Mouse (Mus musculus): Measurements from ENCODE around the gene Pcyt2. TPM values are rescaled to one million over a fixed set of nuclear protein-coding genes. Genes with fewer than 3 reads are reported as not detected.

Gene Pcyt2
- total and polyA plus RNA-seq, 2 experiments from 2014 or later: 125 to 142 TPM

DNA sequence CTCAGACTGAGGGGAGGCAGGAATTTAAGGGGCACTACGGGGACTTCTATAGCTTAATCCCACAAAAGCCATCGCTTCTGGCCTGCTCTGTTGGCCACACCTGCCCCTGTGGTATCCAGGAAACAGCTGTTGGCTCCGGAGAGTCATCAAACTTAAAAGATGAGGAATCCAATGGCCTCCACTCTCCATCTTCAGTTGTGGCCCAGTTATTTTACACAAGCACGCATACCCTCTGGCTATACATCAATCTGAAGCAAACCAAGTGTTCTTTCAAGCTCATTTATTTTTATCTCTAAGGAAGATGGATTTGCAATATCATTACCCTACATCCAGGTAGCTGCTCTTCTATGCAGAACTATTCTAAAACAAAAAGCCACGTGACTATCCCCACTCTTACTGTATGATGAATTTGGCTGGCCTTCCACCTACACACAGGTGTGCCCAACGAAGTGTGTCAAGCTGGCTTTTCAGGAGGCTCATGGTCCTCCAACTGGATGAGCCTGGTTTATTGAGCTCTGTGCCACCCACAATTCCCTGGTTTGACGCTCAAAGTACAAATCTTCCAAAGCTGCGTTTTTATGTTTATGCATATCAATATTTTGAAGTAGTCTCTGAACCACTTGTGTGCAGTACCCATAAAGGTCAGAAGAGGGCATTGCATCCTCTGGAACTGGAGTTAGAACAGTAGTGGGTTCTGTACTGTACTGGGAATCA lies 35.3 kb downstream of the Pcyt2 start:
- H3K9ac ChIP-seq (replicated peaks; ENCODE audit: low read length): peak overlapping the region; percentile 97; the same call in 1 of the 2 replicates
- 69% methylated on average over 8 of the region's 8 CpGs for WGBS
- H3K4me1 ChIP-seq (ENCODE audit: insufficient read depth, low read length): peaks cover 15% of the 10 kb centered on the region
- H3K27ac ChIP-seq: peak overlapping the region; percentile 97
- peak; percentile 41 for DNase-seq (ENCODE audit: low spot score)
- H3K27me3 ChIP-seq (ENCODE audit: insufficient read depth, low read length): no peaks in the 10 kb centered on the region
- TF ChIP-seq CTCF (IDR thresholded peaks at IDR 0.05; ENCODE audit: low read depth): peak; percentile 57
- H3K9me3 ChIP-seq (ENCODE audit: low read length): no peaks in the 10 kb centered on the region
- ATAC-seq: no peak
- H3K36me3 ChIP-seq (ENCODE audit: insufficient read depth, low read length): peaks cover 34% of the 10 kb centered on the region
- peak overlapping the region; percentile 89 for H3K4me3 ChIP-seq (ENCODE audit: low read length)
- H3K4me2 ChIP-seq (ENCODE audit: low read depth, low read length): peak overlapping the region; percentile 99

DNA sequence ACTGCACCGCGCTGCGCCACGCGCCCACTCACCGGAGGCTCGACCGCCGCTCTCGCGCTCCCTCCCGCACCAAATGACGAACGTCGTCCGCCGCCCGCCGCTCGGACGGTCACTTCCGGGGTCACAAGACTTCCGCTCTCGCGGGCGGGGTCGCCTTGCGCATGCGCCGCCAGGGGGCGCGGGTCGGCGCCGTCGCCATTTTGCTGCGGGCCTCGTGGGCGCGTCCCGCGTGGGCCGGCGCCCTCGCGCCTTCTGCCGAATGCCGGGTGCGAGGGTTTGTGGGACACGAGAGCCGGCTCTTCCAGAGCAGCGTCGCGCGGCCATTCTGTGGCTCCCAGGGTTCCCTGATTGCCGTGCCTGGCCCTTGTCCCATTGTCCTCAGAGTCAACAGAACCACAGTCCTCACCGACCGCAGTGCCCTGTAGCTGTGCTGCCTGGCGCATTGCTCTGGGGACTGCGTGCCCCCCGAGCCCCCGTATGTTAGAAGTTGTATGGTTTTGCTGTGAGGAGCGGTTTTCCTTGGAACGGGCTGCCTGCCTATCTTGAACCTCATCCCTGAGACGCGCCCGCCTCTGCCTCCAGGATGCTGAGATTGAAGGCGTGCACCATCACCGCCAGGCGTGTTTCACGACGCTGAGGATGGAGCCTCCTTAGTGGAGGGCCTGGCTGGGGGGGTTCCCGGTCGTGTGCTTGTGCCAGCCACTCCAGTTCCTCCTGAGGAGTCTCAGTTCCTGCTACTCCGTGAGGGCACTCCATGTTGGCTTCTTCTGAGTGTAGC lies 36.1 kb downstream of the Pcyt2 start, which contains the start of gene Arhgdia:
Gene Arhgdia (minus strand): TSS at position 135 of the 778 bp plus-strand sequence.
- Histone ChIP-seq H3K27ac (peak within 1 kb of the TSS; percentile 97), H3K27me3 (ENCODE audit: insufficient read depth, low read length) (no peaks in the 10 kb centered on the region), H3K9ac (replicated peaks; ENCODE audit: low read length) (peak within 1 kb of the TSS; percentile 97), H3K4me3 (ENCODE audit: low read length) (peak within 1 kb of the TSS; percentile 89), H3K9me3 (ENCODE audit: low read length) (no peaks in the 10 kb centered on the region), H3K4me1 (ENCODE audit: insufficient read depth, low read length) (peaks cover 15% of the 10 kb centered on the region), H3K4me2 (ENCODE audit: low read depth, low read length) (peak within 1 kb of the TSS; percentile 99), H3K36me3 (ENCODE audit: insufficient read depth, low read length) (peaks cover 34% of the 10 kb centered on the region)
- ATAC-seq (peak; percentile 78), DNase-seq (ENCODE audit: low spot score) (peak; percentile 96)
- TF ChIP-seq CTCF (IDR thresholded peaks at IDR 0.05; ENCODE audit: low read depth): no peak; the same call in 1 of the 2 replicates
- 4% methylated on average over 74 of the region's 75 CpGs for WGBS

DNA sequence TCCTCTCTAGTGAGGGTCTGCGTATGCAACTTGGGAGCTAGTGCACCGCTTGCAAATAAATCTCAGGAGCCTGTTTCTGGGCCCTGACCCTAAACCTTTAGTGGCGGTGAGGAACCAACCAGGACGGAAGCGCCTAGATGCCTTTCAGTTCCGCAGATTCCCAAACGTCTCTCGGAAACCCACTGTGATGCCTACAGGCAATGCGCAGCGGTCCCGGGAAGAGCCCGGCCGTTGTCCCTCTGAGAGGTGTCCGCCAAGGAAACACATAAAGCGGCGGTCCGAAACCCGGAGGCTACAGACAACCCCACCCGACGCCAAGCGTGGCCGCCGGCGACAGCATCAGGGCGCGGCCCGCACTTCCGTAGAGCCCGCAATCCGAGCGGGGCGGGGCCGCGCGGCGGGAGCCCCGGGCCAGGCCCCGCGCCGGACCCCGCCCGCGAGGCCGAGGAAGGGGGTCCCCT lies 36.8 kb downstream of the Pcyt2 start:
- Histone ChIP-seq H3K9me3 (ENCODE audit: low read length) (no peaks in the 10 kb centered on the region), H3K4me1 (ENCODE audit: insufficient read depth, low read length) (peaks cover 15% of the 10 kb centered on the region), H3K36me3 (ENCODE audit: insufficient read depth, low read length) (peaks cover 30% of the 10 kb centered on the region), H3K9ac (replicated peaks; ENCODE audit: low read length) (peak overlapping the region; percentile 97), H3K27me3 (ENCODE audit: insufficient read depth, low read length) (no peaks in the 10 kb centered on the region), H3K27ac (peak overlapping the region; percentile 97), H3K4me3 (ENCODE audit: low read length) (peak overlapping the region; percentile 89), H3K4me2 (ENCODE audit: low read depth, low read length) (peak overlapping the region; percentile 99)
- DNase-seq (ENCODE audit: low spot score) (peak; percentile 49), ATAC-seq (peak; percentile 33; the same call in 1 of the 2 replicates)
- WGBS: under 1% methylated on average over 28 of the region's 44 CpGs
- no peak for TF ChIP-seq CTCF (IDR thresholded peaks at IDR 0.05; ENCODE audit: low read depth)

DNA sequence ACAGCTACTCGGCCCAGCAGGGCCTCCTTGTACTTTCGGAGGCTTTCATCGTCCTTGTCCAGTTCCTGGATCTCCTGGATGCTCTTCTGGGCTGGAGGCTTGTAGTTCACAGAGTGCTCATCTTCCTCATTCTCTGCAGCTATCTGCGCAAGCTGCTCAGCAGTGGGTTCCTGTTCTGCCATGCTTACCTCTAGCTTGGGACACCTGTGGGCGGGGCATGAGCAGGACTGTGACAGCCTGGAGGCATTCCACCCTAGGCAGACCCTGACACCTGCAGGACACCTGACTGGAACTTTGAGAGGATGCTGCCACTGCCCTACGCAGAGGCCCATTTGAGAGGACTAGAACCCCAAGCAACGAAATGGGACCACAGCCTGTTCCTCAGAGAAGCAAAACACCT lies 37.5 kb downstream of the Pcyt2 start:
- no peak for ATAC-seq

DNA sequence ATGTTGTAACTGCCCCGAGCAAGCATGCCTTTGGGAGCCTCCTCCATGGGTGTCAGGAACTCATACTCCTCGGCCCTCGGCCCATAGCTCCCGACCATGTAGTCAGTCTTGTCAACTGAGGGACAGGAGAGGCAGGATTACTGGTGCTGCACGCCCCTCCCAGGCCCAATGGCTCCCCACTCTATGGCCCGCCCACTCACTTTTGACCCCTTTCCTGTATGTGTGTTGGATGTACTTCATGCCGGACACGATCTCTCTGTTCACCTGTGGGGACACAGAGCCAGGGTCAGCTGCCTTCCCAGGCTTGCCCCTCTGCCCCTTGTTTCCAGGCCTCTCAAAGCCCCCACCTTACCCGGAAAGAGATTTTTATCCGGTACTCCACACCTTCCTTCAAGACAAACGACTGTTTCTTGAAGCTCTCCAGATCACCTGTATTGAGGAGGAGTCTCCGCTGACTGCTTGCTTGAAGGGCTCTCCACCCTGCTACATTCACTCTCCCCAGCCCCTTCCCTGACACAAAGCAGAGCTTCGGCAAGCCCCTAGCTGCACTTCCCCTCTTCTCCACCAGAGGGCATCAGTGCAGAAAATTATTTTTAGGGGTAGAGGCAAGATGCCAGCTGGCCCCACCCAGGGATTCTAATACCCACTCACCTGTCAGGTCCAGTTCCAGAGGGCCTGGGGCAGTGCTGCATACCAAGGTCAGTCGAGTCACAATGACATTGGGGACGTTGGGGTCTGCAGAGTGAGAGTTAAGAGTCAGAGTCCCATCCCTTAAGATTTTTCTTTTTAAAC lies 38.2 kb downstream of the Pcyt2 start:
- Histone ChIP-seq H3K9me3 (ENCODE audit: low read length) (no peaks in the 10 kb centered on the region), H3K27ac (peak overlapping the region; percentile 97; the same call in 1 of the 2 replicates), H3K4me2 (ENCODE audit: low read depth, low read length) (peak overlapping the region; percentile 99), H3K9ac (replicated peaks; ENCODE audit: low read length) (peak overlapping the region; percentile 28; the same call in 1 of the 2 replicates), H3K4me3 (ENCODE audit: low read length) (peak overlapping the region; percentile 89), H3K27me3 (ENCODE audit: insufficient read depth, low read length) (no peaks in the 10 kb centered on the region), H3K36me3 (ENCODE audit: insufficient read depth, low read length) (peaks cover 24% of the 10 kb centered on the region), H3K4me1 (ENCODE audit: insufficient read depth, low read length) (peaks cover 15% of the 10 kb centered on the region)
- ATAC-seq (no peak), DNase-seq (ENCODE audit: low spot score) (peak; percentile 79)
- WGBS: 65% methylated on average over 15 of the region's 15 CpGs
- peak; percentile 94 for TF ChIP-seq CTCF (IDR thresholded peaks at IDR 0.05; ENCODE audit: low read depth)

More for the DNA sequence above, 37.5 kb downstream of the Pcyt2 start:
- peak overlapping the region; percentile 97 for H3K27ac ChIP-seq
- 54% methylated on average over 7 of the region's 7 CpGs for WGBS
- H3K4me2 ChIP-seq (ENCODE audit: low read depth, low read length): peak overlapping the region; percentile 99
- H3K4me1 ChIP-seq (ENCODE audit: insufficient read depth, low read length): peaks cover 15% of the 10 kb centered on the region
- peak overlapping the region; percentile 89 for H3K4me3 ChIP-seq (ENCODE audit: low read length)
- no peaks in the 10 kb centered on the region for H3K27me3 ChIP-seq (ENCODE audit: insufficient read depth, low read length)
- TF ChIP-seq CTCF (IDR thresholded peaks at IDR 0.05; ENCODE audit: low read depth): no peak
- H3K9ac ChIP-seq (replicated peaks; ENCODE audit: low read length): peak overlapping the region; percentile 97
- no peaks in the 10 kb centered on the region for H3K9me3 ChIP-seq (ENCODE audit: low read length)
- peaks cover 26% of the 10 kb centered on the region for H3K36me3 ChIP-seq (ENCODE audit: insufficient read depth, low read length)
- no peak for DNase-seq (ENCODE audit: low spot score)

DNA sequence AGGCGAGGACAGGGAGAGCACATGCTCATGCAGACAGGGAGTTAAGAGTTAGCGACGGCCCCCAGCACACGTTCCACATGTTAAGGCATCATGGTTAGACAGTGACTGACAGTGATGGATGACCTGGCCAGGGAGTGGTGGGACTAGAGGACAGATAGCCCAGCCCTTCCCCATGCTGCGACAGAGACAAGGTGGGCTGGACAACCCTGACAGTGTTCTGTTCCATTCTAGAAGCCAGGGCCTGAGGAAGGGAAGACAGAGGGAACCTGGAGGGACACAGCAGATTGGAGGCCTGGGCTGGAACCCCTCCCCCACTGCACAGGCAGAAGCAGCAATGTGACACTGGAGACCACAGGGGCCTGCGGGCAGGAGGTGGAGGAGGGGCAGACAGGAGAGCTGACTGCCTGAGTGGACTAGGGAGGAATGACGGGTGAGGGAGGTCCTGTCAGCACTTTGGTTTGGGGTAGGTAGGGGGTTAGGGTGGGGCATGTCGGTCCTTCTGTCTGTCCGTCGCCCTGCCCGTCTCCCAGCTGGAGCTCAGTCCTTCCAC lies 39.0 kb downstream of the Pcyt2 start:
- no peak for TF ChIP-seq CTCF (IDR thresholded peaks at IDR 0.05; ENCODE audit: low read depth)
- ATAC-seq: no peak
- DNase-seq (ENCODE audit: low spot score): no peak
- H3K4me2 ChIP-seq (ENCODE audit: low read depth, low read length): no peak overlapping the region
- no peak overlapping the region for H3K9ac ChIP-seq (replicated peaks; ENCODE audit: low read length)
- H3K36me3 ChIP-seq (ENCODE audit: insufficient read depth, low read length): peaks cover 24% of the 10 kb centered on the region
- H3K4me3 ChIP-seq (ENCODE audit: low read length): no peak overlapping the region
- H3K4me1 ChIP-seq (ENCODE audit: insufficient read depth, low read length): peaks cover 18% of the 10 kb centered on the region
- no peaks in the 10 kb centered on the region for H3K9me3 ChIP-seq (ENCODE audit: low read length)
- no peak overlapping the region for H3K27ac ChIP-seq
- no peaks in the 10 kb centered on the region for H3K27me3 ChIP-seq (ENCODE audit: insufficient read depth, low read length)
- WGBS: 79% methylated on average over 11 of the region's 11 CpGs
